Mouse (Mus musculus) gastrocnemius, postnatal 10 days (tissue): ENCODE results near the gene Fgfr2. TPM values are rescaled to one million over a fixed set of nuclear protein-coding genes. Genes with fewer than 3 reads are reported as not detected.
"Not testable (repeated sequence)": the region's sequence is repeated elsewhere in the genome, so short reads cannot be mapped to it uniquely, and the experiment has no call there.

Experiments
- DNase-seq: peaks from one replicate; pipeline ENCODE4 v3.0.0; 2021; ENCODE audit warnings: mixed read lengths
- total RNA-seq, 2 experiments: library from RNA; stranded (reverse); gene quantifications; 2 replicates each; pipeline ENCODE4 v1.2.3; 2021

The Fgfr2 gene
- total RNA-seq, 2 experiments from 2014 or later: 3.0 to 6.1 TPM

DNA sequence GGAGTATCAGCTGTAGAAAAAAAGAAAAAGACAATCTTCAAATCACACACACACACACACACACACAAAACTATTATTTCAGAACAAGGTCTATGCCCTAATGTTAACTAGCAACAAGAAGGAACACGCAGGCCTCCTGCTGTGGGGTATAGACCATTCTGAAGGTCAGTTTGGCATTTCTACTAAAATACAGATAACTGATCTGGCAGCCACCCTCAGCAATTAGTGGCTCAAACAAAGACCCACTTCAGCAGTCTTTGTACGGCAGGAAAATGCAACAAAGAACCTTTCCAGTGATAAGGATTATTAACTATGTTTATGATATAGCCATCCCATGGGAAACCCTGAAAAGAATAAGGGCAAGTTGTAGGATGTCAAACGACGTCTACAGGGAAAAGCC, 2586.1 kb downstream of the Fgfr2 start:
- DNase-seq: no peak

DNA sequence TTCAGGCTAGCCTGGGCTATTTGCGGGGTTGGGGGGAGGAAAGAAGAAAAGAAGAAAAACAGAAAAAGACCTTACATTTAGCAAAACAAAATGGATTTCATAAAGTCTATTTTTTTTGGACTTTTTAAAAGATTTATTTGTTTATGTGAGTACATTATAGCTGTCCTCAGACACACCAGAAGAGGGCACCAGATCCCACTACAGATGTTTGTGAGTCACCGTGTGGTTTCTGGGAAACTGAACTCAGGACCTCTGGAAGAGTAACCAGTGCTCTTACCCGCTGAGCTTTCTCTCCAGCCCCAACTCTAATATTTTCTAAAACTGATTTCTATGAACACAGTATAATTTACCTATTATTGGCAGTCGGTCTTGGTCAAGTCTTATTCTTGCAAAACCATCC, 2588.0 kb downstream of the Fgfr2 start:
- no peak for DNase-seq

DNA sequence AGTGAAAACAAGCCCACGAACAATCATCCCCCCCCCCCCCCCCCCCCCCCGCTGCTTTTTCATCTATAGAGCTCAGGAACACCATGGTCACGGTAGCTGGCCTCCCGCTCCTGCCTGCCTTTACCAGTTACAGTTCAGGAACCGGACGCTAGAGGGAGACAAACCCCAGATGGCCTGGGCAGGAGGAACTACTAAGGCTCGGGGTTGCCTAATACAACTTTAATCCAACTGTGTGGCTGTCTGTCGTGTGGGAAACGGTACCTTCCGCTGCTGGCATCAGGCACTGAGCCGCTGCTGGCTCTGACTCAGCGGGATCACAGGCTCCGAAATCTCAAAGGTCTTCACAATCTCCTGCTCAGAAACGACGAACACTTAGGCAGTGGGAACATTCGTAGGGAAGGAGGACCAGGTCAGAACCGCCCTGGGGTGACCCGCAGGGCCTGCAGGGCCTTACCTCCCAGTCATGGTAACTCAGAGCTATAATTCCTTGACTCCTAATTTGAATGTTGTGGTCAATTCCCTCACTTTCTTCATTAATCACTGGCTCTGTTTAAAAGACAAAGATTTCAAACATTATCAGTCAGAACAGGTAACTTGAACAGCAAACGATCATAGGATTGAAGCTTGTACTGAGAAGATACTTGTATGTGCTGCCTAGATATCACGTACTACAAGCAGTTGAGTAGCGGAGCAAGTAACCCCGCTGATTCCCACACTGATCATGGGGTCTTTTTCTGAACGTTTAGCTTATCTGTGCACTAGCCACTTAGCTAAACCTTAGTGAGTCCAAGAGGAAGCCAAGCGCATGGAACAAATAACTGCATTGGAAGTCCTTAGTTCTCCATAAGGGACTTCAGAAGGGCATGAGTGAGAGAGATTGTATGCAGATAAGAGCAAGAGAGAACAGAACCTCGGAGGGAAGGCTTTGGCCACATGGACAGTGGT, 2589.6 kb downstream of the Fgfr2 start:
- peak; percentile 89 for DNase-seq

DNA sequence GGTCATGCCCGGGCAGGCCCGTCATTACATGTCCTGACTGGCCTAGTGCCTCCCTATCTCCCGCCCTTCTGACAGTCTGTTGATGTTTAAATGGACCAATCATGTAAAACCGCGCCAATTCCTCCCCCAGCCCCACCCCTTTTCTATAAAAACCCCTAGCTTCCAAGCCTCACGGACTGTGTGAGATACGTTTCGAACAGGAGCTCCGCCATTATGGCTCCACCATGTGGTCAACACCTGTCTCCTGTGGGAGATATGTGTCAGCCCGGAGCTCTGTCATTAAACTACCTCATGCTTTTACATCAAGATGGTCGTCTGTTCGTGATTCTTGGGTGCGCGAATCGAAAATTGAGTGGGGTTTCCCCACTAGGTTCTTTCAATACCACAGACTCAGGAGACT, 2592.0 kb downstream of the Fgfr2 start:
- not testable (repeated sequence) for DNase-seq

DNA sequence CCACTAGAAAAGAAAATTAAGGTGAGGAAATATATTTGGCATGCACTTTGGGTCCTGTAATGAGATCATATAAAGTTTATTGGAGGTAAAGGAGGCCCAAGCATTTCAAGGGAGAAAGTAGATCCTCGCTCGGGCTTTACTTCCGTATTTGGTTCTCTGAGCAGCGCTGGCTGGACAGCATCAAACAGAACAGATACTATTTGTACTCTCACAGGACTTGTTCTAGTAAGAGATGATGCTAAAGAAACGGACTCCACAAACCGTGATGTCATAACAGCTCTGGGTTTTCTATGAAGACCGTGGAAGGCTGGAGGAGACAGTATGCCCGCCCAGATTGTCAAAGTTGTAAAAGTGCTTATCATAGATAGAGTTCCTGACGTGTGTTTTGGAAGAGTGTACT, 2595.8 kb downstream of the Fgfr2 start:
- no peak for DNase-seq

DNA sequence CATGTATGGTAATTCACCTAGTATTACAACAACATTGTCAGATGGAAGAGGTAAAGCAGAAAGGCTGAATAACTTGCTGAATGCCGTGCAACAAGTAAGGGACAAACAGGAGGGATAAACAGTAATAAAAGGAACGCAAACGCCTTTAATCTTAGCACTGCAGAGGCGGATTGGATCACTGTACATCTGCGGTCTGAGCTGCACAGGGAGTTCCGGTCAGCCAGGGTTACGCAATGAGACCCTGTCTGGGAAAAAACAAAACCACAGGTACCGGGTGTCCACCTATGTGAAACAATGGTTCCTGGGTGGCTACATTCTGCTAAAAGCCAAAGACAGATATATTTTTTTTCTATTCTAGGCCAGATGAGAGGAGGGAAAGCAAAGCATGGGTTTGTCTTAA, 2599.7 kb downstream of the Fgfr2 start:
- DNase-seq: no peak

DNA sequence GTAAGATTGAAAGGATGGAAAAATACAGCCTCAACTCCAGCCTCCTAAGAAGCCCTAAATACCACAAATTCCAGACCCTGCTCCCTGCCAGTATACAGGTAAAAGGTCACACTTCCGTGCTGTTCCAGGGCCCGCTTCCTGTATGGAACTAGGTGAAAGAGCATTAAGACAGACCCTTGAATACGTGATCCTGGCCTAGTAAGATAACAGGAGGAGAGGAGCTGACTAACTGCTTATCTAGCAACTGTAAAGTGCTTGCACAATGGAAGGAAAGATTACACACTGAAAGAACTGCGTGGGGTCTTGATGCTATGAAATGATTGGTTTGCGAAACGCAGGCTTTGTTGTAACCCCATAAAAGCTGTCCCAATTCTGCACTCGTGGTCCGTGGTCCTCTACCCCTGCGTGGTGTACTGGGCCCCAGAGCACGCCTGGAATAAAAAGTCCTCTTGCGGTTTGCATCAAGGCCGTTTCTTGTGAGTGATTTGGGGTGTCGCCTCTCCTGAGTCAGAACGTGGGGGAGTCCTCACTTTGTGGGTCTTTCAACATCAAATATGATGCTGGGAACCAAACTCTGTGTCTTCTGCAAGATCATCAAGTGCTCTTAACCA, 2602.2 kb downstream of the Fgfr2 start:
- DNase-seq: no peak

DNA sequence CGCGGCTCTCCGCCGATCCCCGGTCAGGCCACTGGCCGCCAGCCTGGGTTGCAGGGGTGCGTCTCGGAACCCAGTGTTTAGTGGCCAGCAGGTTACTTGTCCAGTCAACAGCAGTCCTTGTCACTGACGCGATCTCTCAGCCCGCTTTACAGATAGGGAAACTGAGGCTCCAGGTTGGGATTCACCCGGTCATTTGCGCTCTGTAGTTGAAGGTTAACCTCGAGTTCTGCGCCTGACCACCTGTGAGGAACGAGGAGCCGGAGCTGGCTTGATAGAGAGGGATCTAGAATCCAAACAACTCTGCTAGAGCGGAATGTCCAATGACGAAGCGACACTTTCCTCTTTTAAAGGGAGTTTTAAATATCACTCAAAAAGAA, 2603.1 kb downstream of the Fgfr2 start, which contains the start of gene Ate1:
Gene Ate1, minus strand, starts transcription at position 321 of the 377 bp plus-strand sequence.
- no peak for DNase-seq

DNA sequence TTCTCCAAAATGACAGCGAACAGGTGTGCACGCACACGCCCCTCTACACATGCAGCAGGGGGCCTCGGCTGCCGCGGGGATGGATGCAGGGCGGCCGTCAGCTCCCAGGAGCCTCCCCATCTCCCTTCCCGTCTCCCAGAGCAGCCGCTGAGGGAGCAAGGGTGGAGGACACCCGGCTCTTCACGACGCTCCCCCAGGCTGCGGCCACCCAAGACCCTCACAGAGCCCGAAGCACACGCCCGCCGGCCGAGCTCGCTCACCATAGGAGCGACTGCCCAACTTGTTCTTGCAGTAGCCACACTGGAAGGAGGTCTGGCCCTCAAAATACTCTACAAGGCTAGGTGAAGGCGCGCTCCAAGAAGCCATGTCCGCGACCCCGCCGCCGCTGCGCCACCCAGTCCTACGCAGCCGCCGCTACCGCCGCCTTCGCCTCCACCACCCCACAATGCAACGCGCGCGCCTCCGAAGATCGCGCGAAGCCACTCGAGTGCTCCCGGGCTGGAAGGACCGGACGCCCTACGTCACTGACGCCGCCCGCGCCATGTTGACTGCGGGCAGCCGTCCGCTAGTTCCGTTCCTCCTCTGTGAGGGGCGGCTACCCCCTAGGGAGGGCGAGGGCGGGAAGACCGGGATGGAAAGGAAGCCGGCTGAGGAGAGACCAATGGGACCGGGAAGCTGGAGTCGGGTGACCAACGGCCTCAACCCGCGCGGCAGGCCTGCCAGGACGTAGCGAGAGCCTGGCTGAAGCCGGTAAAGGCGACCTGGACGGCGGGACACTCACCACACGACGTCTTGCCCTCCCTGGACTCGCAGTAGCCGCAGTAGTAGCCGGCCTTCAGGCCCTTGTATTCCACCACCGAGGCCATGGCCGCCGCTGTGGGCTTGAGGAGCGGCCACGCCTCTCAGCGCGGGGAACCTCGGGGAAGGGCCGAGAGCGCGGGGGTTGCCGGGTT, 2603.8 kb downstream of the Fgfr2 start:
- peak; percentile 99 for DNase-seq

DNA sequence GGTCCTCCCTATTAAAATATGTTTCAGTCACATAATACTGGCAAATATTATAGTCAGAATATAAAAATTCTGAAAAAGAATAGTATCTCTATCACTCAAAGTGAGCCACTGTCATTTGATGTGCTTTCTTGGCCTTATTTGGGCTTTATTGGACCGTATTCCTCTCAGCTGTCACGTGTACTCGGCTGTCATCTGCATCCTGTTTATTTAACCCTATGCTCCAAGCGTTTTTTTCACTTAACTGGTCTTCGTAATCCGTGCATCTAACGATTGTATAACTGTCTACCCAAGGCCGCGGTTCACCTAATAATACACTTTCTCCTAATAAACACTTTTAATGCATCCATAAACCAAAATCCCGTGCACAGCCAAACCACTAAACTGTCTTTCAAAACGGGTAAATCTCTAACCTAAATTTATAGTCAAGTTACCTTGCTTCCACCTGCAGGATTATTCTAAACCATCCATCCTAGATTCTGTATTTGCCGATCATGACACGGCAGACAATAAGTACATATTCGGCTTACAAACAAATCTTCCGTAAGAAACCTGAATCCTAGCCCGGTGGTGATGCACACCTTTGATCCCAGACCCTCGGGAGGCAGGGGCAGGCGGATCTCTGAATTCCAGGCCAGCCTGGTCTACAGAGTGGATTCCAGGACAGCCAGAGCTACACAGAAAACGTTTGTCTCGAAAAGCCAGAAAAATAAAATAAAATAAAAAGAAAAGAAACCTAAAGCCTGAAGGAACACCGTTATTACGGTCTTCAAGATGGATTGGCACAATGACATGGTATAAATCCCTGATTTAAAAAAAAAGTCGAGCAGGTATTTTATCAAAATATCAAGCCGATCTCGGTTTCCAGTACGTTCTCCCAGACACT, 2604.7 kb downstream of the Fgfr2 start:
- no peak for DNase-seq

DNA sequence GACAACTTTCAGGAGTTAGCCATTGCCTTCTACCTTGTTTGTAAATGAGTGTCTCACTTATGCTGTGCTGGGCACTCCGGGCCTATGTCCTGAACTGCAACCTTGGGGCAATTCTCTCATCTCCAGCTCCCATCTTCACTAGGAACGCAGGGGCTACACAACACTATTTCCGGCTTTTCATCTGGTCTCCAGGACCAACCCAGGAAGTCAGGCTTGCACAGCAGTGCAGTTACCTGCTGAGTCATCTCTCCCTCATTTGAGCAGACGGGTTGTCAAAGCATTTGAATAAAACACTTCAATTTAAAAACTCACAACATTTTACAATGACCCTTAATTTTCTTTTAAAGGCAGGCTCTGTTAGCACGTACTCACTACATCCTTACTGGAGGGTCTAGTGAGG, 2612.9 kb downstream of the Fgfr2 start:
- no peak for DNase-seq

DNA sequence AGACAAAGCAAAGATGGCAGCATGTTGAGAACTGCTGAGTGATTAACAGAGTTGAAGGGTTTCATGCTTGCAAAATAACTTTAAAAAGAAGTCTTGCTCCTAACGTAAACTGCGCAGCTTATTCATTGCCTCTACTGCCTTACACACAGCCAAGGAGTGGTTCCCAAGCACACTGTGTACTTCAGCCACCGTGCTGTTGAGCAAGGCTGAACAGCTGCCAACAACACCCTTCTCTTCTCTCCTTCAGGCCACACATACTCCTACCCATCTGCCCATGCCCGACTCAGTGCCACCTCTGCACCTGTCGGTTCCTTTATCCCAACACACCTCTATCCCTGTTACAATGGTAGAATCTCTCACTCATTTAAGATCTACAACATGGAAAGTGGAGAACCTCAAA, 2620.1 kb downstream of the Fgfr2 start:
- no peak for DNase-seq

DNA sequence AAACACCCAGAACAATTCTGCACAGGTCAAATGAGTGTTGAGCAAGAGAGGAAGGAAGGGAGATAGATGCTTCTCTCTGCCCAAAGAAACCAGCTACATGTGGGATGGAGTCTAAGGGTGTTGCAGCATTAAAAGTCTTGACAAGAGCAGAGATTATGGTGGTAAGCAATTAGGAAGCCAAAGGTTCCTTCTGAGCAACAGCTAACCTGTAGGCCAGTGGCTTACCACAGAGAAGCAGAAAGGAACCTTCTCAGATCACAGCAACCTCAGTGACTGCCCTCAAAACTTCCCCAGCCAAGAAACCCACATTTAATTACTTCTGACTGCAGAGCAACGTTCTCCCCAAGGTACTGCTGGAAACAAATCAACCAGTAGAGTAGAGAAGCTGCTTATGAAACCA, 2621.7 kb downstream of the Fgfr2 start:
- DNase-seq: no peak

DNA sequence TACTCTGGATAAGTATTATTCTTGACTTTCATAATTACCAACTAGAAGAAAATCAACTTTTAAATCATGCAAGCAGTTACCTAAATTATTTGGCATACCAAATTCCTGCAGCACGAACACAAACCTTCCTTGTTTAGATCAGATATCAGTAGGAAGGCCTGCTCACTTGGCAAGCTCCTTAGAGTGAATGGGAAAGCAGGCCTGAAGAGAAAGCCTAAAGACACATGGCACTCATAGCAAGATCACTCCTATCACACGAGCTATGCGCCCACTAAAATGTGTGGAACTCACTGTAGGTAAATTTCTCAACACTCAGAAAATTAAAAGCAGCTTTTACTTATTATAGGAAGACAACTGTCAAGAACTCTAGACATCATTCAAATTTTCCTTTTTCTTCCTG, 2629.8 kb downstream of the Fgfr2 start:
- no peak for DNase-seq

DNA sequence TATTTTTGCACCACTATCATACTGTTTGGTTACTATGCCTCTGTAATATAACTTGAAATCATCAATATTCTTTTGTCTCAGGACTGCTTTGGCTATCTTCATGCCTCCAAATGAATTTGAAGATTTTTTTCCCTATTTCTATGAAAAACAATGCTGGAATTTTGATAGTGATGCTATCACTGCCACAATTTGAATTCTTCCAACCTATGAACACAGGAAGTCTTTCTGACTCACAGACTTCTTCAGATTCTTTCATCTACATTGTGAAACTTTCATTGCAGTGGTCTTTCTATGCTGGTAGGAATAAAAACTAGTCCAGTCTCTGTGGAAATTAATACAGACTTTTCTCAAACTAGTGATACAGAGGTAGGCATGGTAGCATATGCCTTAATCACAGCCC, 2631.1 kb downstream of the Fgfr2 start:
- DNase-seq: no peak

DNA sequence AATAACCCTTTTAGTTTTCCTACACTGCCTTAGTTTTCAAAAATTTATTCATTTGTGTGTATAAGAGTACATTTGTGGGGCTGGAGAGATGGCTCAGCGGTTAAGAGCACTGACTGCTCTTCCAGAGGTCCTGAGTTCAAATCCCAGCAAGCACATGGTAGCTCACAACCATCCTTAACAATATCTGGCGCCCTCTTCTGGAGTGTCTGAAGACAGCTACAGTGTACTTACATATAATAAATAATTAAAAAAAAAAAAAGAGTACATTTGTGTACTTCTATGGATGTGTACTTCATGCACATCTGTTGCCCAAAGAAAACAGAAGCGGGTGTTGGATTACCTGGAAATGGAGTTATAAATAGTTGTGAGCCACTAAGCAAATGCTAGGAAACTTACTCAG, 2644.1 kb downstream of the Fgfr2 start:
- not testable (repeated sequence) for DNase-seq

DNA sequence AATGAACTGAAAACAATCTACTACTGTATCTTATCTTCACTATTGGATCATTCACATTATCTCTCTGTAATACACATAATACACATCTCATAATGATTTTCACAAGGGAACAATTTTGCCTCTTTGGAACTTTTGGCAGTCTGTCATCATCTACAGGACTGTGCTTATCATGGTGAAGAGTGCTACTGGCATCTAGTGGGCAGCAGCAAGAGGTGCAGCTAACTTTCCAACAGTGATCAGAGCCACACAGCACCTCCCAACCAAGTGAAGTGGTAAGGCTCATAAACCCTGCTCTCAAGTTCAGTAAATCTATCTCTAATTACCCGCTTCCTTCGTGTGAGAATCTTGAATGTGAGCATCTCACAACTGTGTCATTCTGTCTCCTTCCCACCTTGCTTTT, 2647.2 kb downstream of the Fgfr2 start:
- DNase-seq: peak; percentile 17

DNA sequence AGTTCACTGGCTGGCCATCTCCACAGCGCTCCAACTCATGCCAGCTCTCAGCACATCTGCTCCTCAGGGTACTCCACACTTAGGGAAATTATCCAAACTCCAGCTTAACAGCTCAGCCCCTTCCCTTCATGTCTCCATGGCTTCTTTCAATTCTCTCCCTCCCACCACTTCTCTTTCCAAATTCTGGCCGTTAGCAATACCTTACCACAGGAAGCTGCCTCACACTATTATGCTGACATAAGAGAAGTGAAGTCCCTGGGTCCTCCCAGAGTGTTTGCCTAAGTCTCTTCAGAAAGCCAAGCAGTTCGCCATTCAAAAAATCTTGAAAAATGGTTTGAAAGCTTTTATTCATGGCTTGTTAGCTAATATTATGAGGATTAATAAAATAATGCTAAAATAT, 2649.3 kb downstream of the Fgfr2 start:
- DNase-seq: no peak

DNA sequence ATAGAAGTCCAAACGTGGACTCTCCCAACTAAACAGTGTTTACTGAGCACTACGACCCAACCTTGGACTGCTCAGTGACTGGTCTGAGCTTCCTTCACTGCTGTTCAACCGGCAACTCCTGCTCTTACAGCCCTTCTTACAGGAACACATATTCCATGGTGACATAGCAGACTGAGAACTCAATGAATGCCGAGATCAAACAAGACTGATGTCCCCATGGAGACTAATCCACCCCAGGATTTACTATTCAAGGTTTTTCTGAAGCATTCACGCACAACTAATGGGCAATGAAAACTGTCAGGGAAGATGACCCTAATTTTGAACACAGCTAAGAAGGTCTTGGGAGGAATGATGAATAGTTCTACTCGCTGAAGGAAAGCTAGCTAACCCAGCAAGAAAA, 2650.5 kb downstream of the Fgfr2 start:
- DNase-seq: no peak

DNA sequence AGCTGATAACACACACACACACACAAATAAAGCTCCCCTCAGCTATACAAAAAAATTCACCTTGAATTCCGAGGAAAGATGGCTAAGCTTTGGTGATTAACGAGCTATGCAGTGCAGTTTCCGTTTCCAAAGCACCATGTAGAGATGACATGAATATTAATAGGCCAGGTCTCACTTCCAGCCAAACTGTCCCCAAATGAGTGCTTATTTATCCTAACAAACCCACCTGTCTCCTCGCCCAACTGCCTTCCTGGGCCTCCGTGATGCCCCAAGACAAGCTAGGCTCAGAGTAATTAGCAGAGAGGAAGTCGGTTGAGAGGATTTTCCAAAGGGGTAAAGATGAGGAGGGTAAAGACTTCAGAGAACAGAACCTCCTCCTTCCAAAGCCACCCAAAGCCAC, 2652.1 kb downstream of the Fgfr2 start:
- DNase-seq: no peak

DNA sequence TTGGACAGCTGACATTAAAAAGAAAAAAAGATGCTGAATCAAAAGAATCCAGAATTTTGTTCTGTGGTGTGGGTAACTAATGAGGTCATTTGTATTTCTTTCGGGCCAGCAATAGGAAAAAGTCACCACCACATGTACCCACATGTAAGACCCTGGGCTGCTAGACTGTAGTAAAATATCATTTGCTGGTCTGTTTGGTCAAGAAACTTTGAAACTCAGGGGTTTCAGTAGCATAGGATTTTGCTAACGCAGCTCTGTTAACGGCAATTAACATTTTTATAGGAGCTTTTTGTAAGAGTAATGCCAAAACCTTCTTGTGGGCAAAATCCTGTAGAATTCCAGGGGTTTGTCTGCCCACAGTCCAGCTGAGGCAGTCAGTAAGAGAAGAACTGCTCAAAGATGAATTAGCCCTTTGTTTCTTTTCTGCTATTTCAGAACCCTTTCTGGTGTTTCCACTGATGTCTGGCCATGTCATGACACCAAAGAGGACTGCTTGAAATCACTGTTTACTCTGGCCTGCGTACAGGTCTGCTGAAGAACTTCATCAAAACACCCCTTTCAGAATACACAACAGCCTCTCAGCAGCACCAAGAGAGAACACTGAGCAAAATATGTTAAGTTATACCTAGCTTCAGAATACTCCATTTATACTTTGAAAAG, 2667.4 kb downstream of the Fgfr2 start:
- DNase-seq: no peak
